Mouse (Mus musculus) spleen, postnatal 10 days (tissue): ENCODE measurements around the gene Fbxl13.
"Not testable (repeated sequence)": the region's sequence is repeated elsewhere in the genome, so short reads cannot be mapped to it uniquely, and the experiment has no call there.

Experiments
- DNase-seq, 2 experiments: peaks; one replicate each; pipeline ENCODE4 v3.0.0; 2021 to 2022; ENCODE audit warnings: low spot score in 2 of 2

The Fbxl13 gene

GRCm38 (mm10) chr5:21656912-21657311 lies 11.5 kb upstream of the Fbxl13 start:
- no peak for DNase-seq

GRCm38 (mm10) chr5:21651885-21652612 lies 6.6 kb upstream of the Fbxl13 start:
- no peak for DNase-seq

DNA sequence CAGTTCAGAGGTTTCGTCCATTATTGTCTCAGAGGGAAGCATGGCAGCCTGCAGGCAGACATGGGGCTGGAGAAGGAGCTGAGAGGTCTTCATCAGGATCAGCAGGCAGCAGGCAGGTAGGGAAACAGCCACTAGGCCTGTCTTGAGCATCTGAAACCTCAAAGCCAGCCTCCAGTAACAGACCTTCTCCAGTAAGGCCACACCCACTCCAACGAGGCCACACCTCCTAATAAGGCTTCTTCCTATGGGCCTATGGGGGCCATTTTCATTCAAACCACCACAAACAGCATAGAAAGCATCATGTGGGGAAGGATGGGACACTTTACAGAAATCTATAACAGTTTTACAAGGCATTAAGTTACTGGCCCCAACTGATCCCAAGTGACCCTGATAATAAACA lies 5.3 kb upstream of the Fbxl13 start:
- no peak for DNase-seq

DNA sequence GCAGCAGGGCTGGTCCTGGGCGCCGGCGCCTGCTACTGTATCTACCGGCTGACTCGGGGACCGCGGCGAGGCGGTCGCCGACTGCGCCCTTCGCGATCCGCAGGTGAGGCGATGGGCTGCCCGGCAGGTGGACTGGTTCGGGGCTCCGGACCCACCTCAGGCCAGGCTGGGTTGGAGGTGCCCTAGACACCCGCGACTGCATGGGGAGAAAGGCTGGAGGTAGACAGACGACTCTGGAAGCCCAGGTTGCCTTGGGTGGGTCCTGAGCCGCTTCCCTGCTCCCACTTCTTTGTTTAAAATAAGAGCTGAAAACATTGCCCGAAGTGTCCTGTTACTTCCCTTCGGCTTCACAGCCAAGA lies 678 bp upstream of the Fbxl13 start:
- DNase-seq, result no peak

GRCm38 (mm10) chr5:21644891-21645438 lies 469 bp downstream of the Fbxl13 start:
- DNase-seq, result peak in 1 of 2 experiments; percentile 47

DNA sequence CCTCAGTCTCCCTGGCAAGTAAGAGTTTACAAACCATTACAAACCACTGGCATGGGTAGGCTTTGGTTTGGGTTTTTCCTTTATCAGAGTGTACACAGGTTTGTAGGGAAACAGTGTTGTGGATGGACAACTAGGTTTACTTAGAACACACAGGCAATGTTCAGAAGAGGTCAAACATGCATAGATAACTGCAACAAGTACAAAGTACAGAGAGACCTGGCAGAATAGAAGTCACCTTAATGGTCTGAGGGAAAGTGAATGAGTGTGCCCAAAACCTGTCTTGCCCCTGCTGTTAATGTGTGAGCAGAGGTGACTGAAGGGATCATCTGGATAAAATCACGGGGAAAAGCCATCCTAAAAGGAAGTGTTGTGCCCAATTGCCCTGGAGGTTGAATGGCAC lies 1.8 kb downstream of the Fbxl13 start:
- no peak for DNase-seq

DNA sequence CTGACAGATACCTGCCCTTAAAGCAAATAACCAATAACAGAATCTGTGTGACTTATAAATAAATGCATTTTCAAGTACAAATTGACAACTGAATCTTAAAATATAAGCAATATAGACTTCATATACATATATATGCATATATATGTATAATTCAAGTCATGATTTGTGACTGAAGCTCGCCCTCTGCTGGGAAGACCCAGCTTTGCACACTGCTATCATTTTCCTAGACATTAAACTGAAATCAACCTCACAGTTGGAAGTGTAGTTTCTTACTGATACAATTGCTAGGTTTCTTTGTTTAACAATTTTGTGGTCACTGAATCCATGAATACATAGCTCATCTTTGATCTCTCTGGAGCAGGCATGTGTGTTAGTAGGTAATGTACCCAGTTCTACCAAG lies 4.5 kb downstream of the Fbxl13 start:
- DNase-seq, result peak; percentile 15 to 69

DNA sequence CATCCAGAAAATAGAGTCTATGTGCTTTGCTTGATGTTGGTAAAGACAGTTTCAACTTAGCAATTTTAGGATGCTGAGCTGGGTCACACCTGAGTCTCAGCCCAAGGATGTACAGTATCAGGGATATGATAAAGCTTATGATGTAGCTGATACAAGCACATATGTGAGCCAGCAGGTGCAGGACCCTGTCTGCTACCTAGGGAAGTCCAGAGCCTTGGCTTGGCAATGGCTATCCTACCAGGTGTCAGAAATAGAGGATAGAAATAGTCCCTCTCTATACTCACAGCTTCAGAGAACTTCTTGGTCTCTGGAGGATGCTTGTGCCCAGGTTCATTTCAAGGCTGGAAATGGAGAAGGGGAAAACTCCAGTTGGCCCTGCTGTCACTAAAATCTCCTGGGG lies 19.5 kb downstream of the Fbxl13 start:
- DNase-seq, result no peak

DNA sequence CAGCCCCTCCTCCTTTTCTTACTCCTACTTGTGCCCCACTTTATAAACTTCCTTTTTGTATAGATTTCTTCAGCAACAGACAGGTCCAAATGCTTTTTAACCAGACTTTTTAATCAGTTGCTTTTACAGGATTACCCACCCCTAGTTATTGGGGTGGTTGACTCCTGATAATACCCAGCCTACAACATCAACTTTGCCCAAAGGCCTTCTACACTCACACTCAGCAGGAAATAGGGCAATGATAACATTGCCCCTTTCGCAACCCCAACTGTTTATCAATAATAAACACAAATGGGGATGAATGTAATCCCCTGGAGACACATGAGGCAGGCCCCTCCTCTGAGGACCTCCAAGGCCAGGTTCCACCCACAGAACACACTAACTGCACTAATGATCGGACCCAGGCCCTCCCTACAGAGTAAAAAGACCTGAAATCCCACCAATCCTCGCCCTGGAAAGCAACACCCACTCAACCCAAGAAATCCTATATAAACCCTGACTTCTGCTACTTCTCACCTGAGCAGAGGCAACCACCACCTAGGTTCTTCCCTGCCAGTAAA lies 28.9 kb downstream of the Fbxl13 start:
- DNase-seq, result no peak

GRCm38 (mm10) chr5:21614299-21614698 lies 31.1 kb downstream of the Fbxl13 start:
- DNase-seq, result not testable (repeated sequence)

DNA sequence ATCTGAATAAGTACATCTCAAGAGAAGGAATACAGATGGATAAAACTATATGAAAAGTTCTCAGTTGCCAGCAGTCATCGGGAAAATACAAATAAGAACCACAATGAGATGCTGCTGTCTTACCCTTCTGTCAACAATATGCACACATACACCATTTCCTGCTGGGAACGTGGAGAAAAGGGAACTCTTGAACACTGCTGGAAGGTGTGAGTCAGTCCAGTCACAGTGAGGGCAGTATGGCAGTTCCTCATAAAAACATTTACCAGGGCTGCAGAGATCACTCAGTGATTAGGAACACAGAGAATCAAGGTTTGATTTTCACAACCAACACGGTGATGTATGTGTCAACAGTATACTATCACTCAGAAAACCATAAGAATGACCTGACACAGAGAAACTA lies 34.4 kb downstream of the Fbxl13 start:
- no peak for DNase-seq

- no peak for DNase-seq
Measured at GRCm38 (mm10) chr5:21608311-21609304, 36.8 kb downstream of the Fbxl13 start.

- no peak for DNase-seq
Measured at GRCm38 (mm10) chr5:21605936-21606335, 39.5 kb downstream of the Fbxl13 start.

DNA sequence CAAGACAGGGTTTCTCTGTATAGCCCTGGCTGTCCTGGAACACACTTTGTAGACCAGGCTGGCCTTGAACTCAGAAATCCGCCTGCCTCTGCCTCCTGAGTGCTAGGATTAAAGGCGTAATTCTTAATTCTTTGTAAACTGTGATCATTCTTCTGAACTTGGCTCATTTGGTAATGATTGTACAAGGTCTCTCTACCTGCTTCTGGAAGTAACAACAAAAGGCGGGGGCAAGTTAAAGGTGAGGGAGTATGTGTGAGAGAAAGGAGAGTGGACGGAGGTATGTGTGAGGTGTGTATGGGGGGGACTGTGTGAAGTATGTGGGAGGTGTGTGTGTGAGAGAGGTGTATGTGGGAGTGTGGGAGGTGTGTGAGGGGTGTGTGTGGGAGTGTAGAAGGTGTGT lies 45.5 kb downstream of the Fbxl13 start:
- DNase-seq, result no peak

DNA sequence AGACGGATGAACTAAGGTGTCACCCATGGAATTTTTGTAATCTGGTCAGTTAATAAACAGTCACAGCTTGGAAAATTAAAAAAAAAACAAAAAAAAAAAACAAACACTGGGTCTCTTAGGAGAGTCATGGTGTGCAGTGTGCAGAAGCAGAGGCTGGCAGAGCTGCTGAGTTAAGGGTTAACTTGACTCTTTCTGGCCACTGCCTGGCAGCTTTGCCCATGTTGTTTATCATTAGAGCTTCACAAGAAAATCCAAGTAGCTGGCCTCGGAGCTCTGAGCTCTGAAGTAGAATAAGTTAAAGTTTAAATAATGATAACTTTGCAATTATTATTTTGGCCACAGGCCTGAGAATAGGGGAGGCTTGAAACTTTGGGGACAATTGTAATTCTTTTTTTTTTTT lies 45.9 kb downstream of the Fbxl13 start:
- DNase-seq, result not testable (repeated sequence)

DNA sequence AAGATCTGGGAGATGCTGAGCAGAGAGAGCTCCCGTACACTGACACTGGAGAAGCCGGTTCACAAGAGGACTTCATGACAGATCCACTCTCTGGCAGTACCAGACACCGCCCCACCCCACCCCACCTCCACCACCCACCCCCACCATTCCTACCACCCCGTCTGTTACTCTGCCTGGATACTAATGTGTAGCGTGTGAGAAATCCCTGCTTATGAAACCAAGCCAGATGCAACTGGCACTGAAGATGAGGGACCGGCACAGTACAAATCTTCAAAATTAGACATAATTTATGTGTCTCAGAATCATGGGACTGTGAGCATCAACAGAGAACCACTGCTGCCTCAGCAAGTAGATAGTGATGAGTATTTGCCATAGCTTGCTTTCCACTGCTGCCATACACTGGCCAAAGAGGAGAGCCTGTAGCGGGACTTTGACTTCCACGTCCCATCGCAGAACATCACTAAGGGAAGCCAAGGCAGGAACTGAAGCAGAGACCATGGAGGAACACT lies 52.2 kb downstream of the Fbxl13 start:
- no peak for DNase-seq

- DNase-seq, result no peak
Measured at GRCm38 (mm10) chr5:21592106-21592505, 53.3 kb downstream of the Fbxl13 start.

DNA sequence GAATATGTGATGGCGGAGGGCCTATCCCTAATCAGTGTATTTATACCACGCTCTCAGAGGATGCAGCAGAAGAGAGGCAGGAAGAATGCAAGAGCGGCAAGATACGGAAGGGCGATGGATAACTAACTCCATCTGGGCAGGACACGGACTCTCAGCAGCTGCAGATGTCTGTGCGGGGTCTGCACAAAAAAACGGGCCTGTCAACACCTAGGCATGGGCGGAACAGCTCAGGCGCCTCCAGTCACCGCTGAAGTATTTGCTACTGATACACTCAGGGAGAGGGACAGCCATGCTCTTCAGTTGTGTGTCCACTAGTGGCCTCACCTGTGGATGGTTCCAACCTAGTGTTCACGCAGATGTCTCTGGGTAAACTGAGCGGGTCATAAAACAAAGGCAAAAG lies 57.2 kb downstream of the Fbxl13 start:
- no peak for DNase-seq

DNA sequence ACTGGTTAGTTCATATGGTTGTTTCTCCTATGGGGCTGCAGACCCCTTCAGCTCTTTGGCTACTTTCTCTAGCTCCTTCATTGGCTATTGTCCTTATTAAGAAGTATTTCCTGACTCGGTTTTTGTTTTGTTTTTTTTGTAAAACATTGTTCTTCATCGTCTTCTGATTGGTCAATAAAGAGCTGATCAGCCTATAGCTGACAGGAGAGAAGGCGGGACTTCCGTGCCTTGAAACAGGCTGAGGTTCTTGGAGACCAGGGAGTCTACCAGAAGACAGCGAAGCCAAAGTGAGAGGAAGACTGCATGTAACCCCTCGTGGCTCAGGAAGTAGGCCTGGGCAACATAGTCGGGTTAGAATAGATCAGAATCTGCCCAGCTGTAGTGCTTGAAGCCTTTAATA lies 57.8 kb downstream of the Fbxl13 start:
- no peak for DNase-seq

GRCm38 (mm10) chr5:21586763-21587162 lies 58.7 kb downstream of the Fbxl13 start:
- peak in 1 of 2 experiments; percentile 71 for DNase-seq

DNA sequence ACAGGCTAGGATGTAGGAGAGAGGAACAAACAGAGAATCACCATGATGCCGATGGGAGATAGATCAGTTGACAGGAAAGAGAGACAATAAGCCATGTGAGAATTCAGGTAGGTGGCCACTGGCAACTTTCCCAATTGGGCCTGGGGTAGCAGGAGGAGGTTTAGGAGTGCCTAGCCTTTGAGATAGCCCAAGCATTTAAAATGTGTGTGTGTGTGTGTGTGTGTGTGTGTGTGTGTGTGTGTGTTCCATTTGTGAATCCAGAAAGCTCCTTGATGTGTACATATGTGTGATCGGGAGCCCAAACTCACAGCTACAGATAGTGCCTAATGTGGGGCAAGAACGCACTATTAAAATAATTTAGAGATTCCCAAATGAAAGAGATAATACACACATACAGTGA lies 67.3 kb downstream of the Fbxl13 start:
- DNase-seq, result no peak

- no peak for DNase-seq
Measured at GRCm38 (mm10) chr5:21575210-21575550, 70.3 kb downstream of the Fbxl13 start.
